Mouse (Mus musculus) spleen, adult 18-20 months (tissue): ENCODE results near the gene Mfsd6l.

Experiments
- DNase-seq, 2 experiments: peaks; one replicate each; pipeline ENCODE4 v3.0.0; 2022; ENCODE audit warnings: mixed read lengths in 2 of 2

Mfsd6l gene

DNA sequence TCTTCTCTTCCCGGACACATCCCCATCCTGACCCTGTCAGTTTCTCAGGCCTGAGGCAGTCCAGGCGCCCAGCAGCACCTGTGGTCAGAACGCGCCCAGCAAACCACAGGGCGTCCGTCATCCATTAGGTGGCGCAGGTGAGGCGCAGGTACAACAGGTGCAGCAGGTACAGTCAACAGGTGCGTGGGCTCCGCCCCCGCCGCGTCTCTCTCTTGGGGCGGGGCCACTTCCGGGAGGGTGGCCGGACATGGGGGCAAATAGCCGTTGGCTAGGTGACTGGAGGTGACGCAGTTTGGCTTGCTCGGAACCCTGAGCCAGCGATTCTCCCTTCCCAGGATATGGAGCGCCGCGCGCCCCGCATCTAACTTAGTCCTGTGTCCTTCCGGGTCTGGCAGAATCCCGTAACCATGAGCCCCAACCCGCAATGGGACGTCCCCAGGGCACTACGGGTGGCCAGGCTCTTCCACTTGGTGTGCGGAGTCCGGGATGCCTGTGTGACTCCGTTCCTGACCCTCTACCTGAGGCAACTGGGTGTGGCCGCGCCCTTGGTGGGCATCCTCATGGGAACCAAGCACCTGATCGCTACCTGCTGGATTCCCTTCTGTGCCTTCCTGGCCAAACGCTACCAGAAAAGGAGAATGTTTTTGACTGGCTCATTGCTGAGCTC lies at the start of gene Mfsd6l:
Gene Mfsd6l (plus strand): TSS at position 269 of the 667 bp plus-strand sequence.
- DNase-seq, result no peak

DNA sequence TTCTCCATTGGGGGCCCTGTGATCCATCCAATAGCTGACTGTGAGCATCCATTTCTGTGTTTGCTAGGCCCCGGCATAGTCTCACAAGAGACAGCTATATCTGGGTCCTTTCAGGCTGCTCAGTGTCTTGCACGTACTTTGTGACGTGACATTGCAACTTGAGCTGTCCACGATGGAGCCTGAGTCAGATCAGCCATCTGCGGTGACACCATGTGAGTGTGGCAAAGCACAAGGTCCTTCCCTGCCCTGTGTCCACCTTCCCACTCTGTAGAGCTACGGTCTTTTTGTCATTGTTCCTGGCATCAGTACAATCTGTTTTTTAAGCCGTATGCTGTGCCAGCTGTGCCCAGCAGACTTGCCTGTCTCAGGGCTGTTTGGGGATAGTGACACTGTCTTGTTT lies 48.7 kb upstream of the Mfsd6l start:
- DNase-seq, result no peak

DNA sequence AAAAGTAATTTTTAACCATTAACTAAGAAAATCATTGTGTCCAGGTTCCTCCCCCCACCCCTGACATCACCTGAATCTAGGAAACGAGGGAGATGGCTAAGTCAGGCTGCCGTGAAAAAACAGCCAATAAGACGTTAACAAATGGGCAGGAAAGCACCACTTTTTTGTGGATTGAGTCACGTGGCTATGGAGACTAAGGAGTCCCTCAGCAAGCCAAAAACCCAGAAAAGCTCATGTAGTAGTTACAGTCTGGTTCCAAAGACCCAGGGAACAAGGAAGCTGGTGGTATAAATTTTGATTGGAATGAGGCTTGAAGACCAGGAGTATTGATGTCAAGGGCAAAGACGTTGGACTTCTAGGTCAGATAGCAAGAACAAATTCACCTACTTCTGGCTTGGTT lies 47.4 kb upstream of the Mfsd6l start:
- DNase-seq, result no peak

DNA sequence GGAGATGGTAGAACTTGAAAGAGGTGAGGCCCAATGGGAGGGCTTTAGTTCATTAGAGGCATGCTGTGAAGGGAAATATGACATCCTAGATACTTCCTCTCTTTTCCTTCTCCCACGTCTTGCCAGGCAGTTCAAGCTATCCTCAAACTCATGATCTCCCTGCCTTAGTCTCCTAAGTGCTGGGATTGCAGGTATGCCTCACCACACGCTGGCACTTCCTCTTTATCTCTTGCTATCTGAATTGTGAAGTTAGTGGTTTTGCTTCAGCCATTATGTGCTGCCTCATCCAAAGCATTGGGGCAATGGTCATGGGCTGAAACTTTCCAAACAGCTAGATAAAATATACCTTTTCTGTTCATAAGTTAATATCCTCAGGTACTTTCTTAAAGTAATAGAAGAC lies 46.8 kb upstream of the Mfsd6l start:
- DNase-seq, result no peak

GRCm38 (mm10) chr11:68513969-68514368 lies 42.0 kb upstream of the Mfsd6l start:
- DNase-seq, result no peak

GRCm38 (mm10) chr11:68519362-68519761 lies 36.6 kb upstream of the Mfsd6l start:
- DNase-seq, result no peak

DNA sequence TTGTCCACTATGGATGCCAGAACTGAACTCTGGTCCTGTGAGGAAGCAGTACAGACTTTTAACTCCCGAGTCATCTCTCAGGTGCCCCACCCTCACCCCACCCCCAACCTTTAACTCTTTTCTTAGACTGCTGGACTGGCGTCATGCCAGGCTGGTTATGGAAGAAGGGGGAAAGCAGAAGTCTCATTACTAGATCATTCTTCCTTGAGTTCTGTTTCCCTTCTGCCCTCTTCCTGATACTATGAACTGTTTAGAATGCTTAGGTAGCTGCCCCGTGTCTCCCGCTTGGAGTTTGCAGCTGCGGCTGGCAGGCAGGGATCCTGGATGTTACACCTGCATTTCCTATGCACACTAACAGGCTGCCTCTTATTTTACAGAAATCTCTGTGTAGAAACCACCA lies 36.2 kb upstream of the Mfsd6l start:
- DNase-seq, result peak in 1 of 2 experiments; percentile 17

DNA sequence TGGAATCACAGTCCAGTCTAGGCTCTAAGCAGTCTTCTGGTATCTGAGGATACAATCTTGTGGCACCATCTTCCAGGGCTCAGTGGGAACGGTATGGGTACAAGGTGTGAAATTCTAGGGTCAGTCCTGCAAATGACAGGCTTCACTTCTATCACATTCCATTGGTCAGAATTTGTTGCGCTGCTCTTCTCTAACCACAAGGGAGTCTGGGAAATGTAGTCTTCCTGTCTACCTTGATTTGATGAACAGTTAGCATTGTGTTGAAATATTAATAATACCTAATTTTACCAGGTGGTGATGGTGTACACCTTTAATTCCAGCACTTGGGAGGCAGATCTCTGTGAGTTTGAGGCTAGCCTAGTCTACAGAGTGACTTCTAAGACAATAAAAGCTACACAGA lies 35.5 kb upstream of the Mfsd6l start:
- DNase-seq, result no peak

DNA sequence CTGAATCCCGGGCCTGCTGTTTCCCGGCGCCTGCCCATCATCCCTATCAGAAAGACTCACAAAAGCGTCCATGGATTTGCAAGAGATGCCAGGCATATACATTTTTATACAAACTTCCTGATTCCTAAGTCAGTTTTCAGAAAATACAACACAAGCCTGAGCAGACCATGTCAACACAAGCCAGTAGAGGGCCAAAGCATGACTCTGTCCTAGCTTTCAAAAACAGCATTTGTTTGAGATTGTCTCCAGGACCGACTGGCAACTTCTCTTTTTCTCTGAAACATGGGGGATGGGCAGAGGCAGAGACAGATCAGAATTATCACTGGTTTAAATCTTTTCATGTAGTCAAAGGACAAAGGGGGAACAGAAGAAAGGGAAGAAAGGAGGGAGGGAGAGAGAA lies 34.6 kb upstream of the Mfsd6l start:
- DNase-seq, result no peak

DNA sequence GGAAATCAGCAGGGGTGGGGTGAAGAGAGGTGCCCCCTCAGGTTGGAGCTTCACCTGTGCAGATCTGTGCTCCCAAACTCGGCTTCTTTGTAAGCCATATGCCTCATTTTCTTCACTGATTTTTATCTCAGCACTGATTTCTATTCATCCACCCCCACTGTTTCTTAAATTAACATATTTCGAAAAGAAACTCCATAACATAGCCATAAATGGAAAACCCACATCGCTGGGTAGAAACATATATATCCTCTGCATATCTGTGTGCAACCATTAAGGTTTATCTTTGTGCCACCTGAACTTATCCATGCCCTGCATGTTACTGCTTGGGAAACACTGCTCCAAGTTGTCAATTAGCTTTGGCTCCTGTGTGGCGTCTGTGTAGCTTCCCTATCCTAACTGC lies 29.5 kb upstream of the Mfsd6l start:
- DNase-seq, result no peak

DNA sequence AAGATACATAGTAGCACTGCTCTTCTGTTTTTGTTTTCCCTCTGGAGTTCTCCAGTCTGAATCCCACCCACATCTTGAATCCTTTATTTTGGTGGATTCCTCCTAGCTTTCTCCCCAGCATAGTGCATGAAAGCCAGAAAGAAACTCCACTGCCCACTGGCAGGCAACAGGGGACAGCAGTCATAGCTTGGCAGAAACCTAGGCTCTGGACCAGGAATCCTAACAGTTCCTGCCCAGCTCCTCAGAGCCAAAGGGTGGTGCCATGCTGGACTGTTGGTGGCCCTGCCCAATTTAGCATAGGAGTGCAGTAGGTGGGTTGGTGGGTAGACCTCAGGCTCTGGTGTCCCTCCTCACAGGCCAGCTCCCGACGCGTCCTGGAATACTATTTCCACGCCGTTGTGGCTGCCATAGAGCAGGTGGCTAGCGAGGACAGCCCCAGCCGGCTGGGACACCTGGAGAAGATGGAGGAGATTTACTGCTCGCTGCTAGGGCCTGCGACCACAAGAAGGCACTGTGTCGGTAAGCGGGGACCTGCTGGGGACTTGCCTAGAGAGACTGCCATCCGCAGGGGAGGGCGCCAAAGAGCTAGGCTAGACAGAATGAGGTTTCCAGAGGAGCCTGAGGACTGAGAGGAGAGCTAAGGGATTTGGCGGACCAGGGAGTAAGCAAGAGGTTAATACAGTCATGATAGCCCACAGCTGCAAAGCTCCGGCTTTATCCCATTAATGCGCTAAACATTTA lies 24.8 kb upstream of the Mfsd6l start:
- no peak for DNase-seq

GRCm38 (mm10) chr11:68531941-68532535 lies 23.9 kb upstream of the Mfsd6l start:
- no peak for DNase-seq

GRCm38 (mm10) chr11:68532773-68533172 lies 23.2 kb upstream of the Mfsd6l start:
- no peak for DNase-seq

GRCm38 (mm10) chr11:68533971-68534475 lies 22.0 kb upstream of the Mfsd6l start:
- DNase-seq, result no peak

DNA sequence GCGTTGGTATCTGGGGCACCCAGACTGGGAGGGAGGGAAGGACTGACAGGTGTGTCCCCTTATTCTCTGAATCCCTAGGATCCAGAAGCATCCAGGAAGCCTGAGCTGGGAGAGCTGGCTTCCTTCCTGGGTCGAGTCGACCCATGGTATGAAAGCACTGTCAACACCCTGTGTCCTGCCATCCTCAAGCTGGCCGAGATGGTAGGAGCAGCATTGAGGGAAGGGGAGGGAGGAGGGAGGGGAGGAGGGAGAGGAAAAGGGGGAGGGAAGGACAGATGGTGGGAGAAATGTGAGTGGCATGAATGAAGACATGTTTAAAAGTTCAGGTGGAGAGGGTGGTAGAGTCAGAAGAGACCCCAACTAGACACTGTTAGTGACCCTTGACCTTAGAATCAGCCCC lies 20.0 kb upstream of the Mfsd6l start:
- no peak for DNase-seq

DNA sequence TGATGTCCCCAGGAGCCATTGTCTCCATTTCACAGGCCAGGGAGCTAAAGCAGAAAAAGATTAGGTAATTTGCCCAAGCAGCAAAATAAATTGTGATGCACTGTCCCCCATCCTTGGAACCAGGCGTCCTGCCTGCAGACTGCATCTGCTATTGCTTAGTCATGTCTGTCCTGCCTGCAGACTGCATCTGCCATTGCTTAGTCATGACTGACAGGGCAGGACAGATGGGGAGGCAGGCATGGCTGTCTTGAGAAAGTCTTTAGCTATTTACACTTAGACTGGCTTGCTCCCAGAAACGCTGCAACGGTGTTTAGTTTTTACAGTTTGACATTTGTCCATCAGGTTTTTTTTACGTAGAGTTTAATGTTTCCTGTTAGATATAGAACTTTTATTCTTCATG lies 19.5 kb upstream of the Mfsd6l start:
- no peak for DNase-seq

- DNase-seq, result no peak
Observed at GRCm38 (mm10) chr11:68539621-68540020, 16.4 kb upstream of the Mfsd6l start.

DNA sequence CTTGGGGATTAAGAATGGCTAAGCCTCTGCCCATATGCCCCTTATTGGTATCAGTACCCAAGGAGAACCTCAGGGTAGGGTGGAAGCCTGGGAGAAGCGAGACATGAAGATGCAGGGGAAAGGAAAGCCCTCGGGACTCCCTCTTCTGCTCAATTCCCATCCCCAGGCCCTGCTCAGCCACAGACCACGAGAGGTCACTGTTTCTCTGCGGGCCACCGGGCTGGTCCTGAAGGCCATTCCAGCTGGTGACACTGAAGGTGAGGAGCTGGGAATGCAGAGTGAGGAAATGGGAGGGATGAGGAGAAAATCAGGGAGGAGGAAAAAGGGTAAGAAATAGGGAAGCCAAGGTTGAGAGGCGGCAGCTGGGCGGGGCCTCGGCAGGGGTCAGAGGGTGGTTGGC lies 11.4 kb upstream of the Mfsd6l start:
- DNase-seq, result no peak

GRCm38 (mm10) chr11:68545172-68545571 lies 10.8 kb upstream of the Mfsd6l start:
- no peak for DNase-seq

DNA sequence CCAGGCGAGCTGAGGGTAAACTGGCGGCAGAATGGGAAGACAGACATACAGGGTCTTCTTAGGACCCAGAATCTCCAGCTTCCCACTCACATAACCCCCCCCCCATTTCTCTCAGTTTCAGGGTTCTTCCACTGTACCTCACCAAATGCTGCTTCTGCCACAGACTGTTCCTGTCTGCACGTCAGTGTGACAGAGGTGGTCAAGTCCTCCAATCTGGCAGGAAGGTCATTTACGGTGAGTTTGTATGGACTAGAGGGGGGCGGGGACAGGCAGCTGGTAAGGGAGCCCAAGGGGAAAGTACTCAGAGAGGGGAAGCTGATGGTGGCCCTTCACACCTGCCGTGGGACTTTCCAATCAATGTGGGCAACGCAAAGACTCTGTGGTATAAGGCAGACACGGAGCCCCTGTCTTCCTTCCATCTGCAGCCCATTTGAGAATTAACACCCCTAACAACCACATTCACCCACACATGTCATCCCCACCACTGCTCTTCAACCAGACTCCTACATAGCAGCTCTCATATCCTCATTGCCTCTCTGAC lies 10.2 kb upstream of the Mfsd6l start:
- DNase-seq, result no peak

GRCm38 (mm10) chr11:68547484-68547883 lies 8.5 kb upstream of the Mfsd6l start:
- DNase-seq, result no peak

GRCm38 (mm10) chr11:68549597-68549996 lies 6.4 kb upstream of the Mfsd6l start:
- DNase-seq, result peak in 1 of 2 experiments; percentile 28

GRCm38 (mm10) chr11:68550358-68550757 lies 5.6 kb upstream of the Mfsd6l start:
- DNase-seq, result no peak
